Mouse (Mus musculus) heart, adult 2 months (tissue): ENCODE measurements around the gene Spock1. TPM values are rescaled to one million over a fixed set of nuclear protein-coding genes. Genes with fewer than 3 reads are reported as not detected.

ENCODE experiments used
- DNase-seq, 2 experiments: peaks; one replicate each; pipeline ENCODE4 v3.0.0; 2021
- H3K27ac ChIP-seq: fragments of 200-600 bp; 2 replicates; pipeline ENCODE4 v1.8.1; 2022
- H3K27me3 ChIP-seq: fragments of 200-500 bp; 2 replicates; pipeline ENCODE4 v1.6.1; 2012; ENCODE audit warnings: mild to moderate bottlenecking, low read length, inconsistent platforms, mixed read lengths; ENCODE audit not compliant: control insufficient read depth, insufficient read depth
- H3K36me3 ChIP-seq: fragments of 200-500 bp; 2 replicates; pipeline ENCODE4 v1.6.1; 2012; ENCODE audit warnings: low read length, inconsistent platforms; ENCODE audit not compliant: control insufficient read depth, insufficient read depth
- H3K4me1 ChIP-seq: fragments of 200-500 bp; 2 replicates; pipeline ENCODE4 v1.6.1; 2011; ENCODE audit warnings: low read length; ENCODE audit not compliant: control insufficient read depth, insufficient read depth
- H3K4me3 ChIP-seq: fragments of 200-600 bp; 2 replicates; pipeline ENCODE4 v1.8.1; 2022
- H3K79me2 ChIP-seq: fragments of 200-500 bp; replicated peaks from 2 replicates; pipeline ENCODE4 v1.6.1; 2012; ENCODE audit warnings: mild to moderate bottlenecking, inconsistent platforms, low read length, moderate library complexity, mixed read lengths; ENCODE audit not compliant: control insufficient read depth, insufficient read depth
- H3K9ac ChIP-seq: fragments of 200-500 bp; 2 replicates; pipeline ENCODE4 v1.6.1; 2012; ENCODE audit warnings: low read depth, mild to moderate bottlenecking, control low read depth, inconsistent platforms, low read length, mixed read lengths
- CTCF ChIP-seq: fragments of 200-600 bp; IDR thresholded peaks from 2 replicates; pipeline ENCODE4 v1.8.1; 2022; ENCODE audit warnings: antibody characterized with exemption, mild to moderate bottlenecking, moderate library complexity
- EP300 ChIP-seq: fragments of 200-500 bp; IDR thresholded peaks from 2 replicates; pipeline ENCODE4 v1.6.1; 2011; ENCODE audit warnings: low read depth, low read length, control low read depth; ENCODE audit not compliant: insufficient read depth
- POLR2A ChIP-seq: fragments of 200-500 bp; IDR thresholded peaks from 2 replicates; pipeline ENCODE4 v1.6.1; 2011; ENCODE audit warnings: mild to moderate bottlenecking, low read depth, low read length, control low read depth; ENCODE audit not compliant: insufficient read depth
- WGBS: fragments of 180-500 bp; shearing (Covaris S2); methylation state at CpG from one replicate; pipeline ENCODE4 v1.1.7; 2018; 5-methylcytosine and 5-hydroxymethylcytosine counted together
- intact Hi-C: fragments of 180-260 bp; cut with DNase I; formaldehyde crosslinking; loops from one replicate; pipeline ENCODE4 v1.15.1; 2025
- polyA plus RNA-seq: library from polyadenylated mRNA; depleted of rRNA; stranded (reverse); fragments of >200 nt; gene quantifications from 2 replicates; pipeline ENCODE4 v1.2.3, GENCODE M21; 2012
- total RNA-seq, 2 experiments: library from RNA; stranded (reverse); gene quantifications; 2 replicates each; pipeline ENCODE4 v1.2.3; 2021

The Spock1 gene
- total and polyA plus RNA-seq, 3 experiments, result 0.04 TPM; not detected in 2

- Histone ChIP-seq H3K27ac (no peak overlapping the region), H3K27me3 (no peaks in the 10 kb centered on the region), H3K4me1 (no peaks in the 10 kb centered on the region), H3K4me3 (no peak overlapping the region), H3K9ac (no peak overlapping the region), H3K79me2 (no peaks in the 10 kb centered on the region), H3K36me3 (no peaks in the 10 kb centered on the region)
- intact Hi-C loops, result no loop called here
- no peak for TF ChIP-seq POLR2A
- no peak for TF ChIP-seq CTCF
- no peak for TF ChIP-seq EP300
- WGBS, result 84% methylated on average over 7 of the region's 7 CpGs
- no peak for DNase-seq
Measured at GRCm38 (mm10) chr13:57440111-57440510, 468.0 kb downstream of the Spock1 start.

GRCm38 (mm10) chr13:57435726-57436220 is 472.4 kb downstream of the Spock1 start:
- no peaks in the 10 kb centered on the region for H3K27me3 ChIP-seq
- H3K36me3 ChIP-seq, result no peaks in the 10 kb centered on the region
- no peak overlapping the region for H3K4me3 ChIP-seq
- no peak for TF ChIP-seq CTCF
- no peak for TF ChIP-seq EP300
- no peak for TF ChIP-seq POLR2A
- H3K27ac ChIP-seq, result no peak overlapping the region
- no peaks in the 10 kb centered on the region for H3K4me1 ChIP-seq
- DNase-seq, result no peak
- H3K9ac ChIP-seq, result no peak overlapping the region
- H3K79me2 ChIP-seq, result no peaks in the 10 kb centered on the region
- intact Hi-C loops, result no loop called here
- 86% methylated on average over 10 of the region's 10 CpGs for WGBS

- Histone ChIP-seq H3K79me2 (no peaks in the 10 kb centered on the region), H3K36me3 (no peaks in the 10 kb centered on the region), H3K27me3 (no peaks in the 10 kb centered on the region), H3K4me1 (no peaks in the 10 kb centered on the region), H3K27ac (no peak overlapping the region), H3K4me3 (no peak overlapping the region), H3K9ac (no peak overlapping the region)
- intact Hi-C loops, result no loop called here
- TF ChIP-seq CTCF (no peak), EP300 (no peak), POLR2A (no peak)
- WGBS, result 92% methylated on average over 4 of the region's 4 CpGs
- DNase-seq, result no peak
Measured at GRCm38 (mm10) chr13:57433848-57434247, 474.3 kb downstream of the Spock1 start.

- 96% methylated on average over 4 of the region's 4 CpGs for WGBS
- H3K4me1 ChIP-seq, result no peaks in the 10 kb centered on the region
- H3K9ac ChIP-seq, result no peak overlapping the region
- no peaks in the 10 kb centered on the region for H3K79me2 ChIP-seq
- no peak for TF ChIP-seq EP300
- no peak for TF ChIP-seq POLR2A
- TF ChIP-seq CTCF, result no peak
- no peaks in the 10 kb centered on the region for H3K36me3 ChIP-seq
- DNase-seq, result no peak
- H3K27me3 ChIP-seq, result no peaks in the 10 kb centered on the region
- H3K27ac ChIP-seq, result no peak overlapping the region
- intact Hi-C loops, result no loop called here
- no peak overlapping the region for H3K4me3 ChIP-seq
Measured at GRCm38 (mm10) chr13:57431815-57432214, 476.3 kb downstream of the Spock1 start.

- intact Hi-C loops, result no loop called here
- no peak for DNase-seq
- H3K9ac ChIP-seq, result no peak overlapping the region
- H3K4me3 ChIP-seq, result no peak overlapping the region
- 65% methylated on average over 14 of the region's 14 CpGs for WGBS
- H3K36me3 ChIP-seq, result no peaks in the 10 kb centered on the region
- H3K79me2 ChIP-seq, result no peaks in the 10 kb centered on the region
- TF ChIP-seq CTCF (no peak), POLR2A (no peak), EP300 (no peak)
- no peaks in the 10 kb centered on the region for H3K27me3 ChIP-seq
- H3K27ac ChIP-seq, result no peak overlapping the region
- no peaks in the 10 kb centered on the region for H3K4me1 ChIP-seq
Measured at GRCm38 (mm10) chr13:57428840-57429239, 479.3 kb downstream of the Spock1 start.

- Histone ChIP-seq H3K4me3 (no peak overlapping the region), H3K27ac (no peak overlapping the region), H3K79me2 (no peaks in the 10 kb centered on the region), H3K4me1 (no peaks in the 10 kb centered on the region), H3K9ac (no peak overlapping the region), H3K27me3 (no peaks in the 10 kb centered on the region), H3K36me3 (no peaks in the 10 kb centered on the region)
- WGBS, result 81% methylated on average over 5 of the region's 5 CpGs
- no peak for TF ChIP-seq CTCF
- TF ChIP-seq POLR2A, result no peak
- TF ChIP-seq EP300, result no peak
- intact Hi-C loops, result no loop called here
- DNase-seq, result no peak
Measured at GRCm38 (mm10) chr13:57418781-57419180, 489.4 kb downstream of the Spock1 start.
